Mouse (Mus musculus) hindbrain, embryonic 14.5 days (tissue): ENCODE results near the gene Acaa1b. TPM values are rescaled to one million over a fixed set of nuclear protein-coding genes. Genes with fewer than 3 reads are reported as not detected.

ENCODE experiments used
- ATAC-seq: fragments of 200-750 bp; cut with Nextera tagmentation; 2 replicates; pipeline ENCODE4 v1.8.0; 2017; ENCODE audit warnings: moderate number of reproducible peaks, mild to moderate bottlenecking, moderate TSS enrichment, moderate library complexity; ENCODE audit not compliant: low FRiP score
- DNase-seq: peaks from one replicate; pipeline ENCODE4 v3.0.0-alpha.2; 2015; ENCODE audit warnings: low spot score
- H3K27ac ChIP-seq: fragments of 300-500 bp; sonication (generic); 2 replicates; pipeline ENCODE4 v1.5.1; 2014; ENCODE audit warnings: mild to moderate bottlenecking, moderate library complexity
- H3K27me3 ChIP-seq: fragments of 300-500 bp; sonication (generic); 2 replicates; pipeline ENCODE4 v1.6.1; 2014; ENCODE audit warnings: mild to moderate bottlenecking, low read length, mixed read lengths; ENCODE audit not compliant: control insufficient read depth, insufficient read depth
- H3K36me3 ChIP-seq: fragments of 300-500 bp; sonication (generic); replicated peaks from 2 replicates; pipeline ENCODE4 v1.6.1; 2014; ENCODE audit not compliant: control insufficient read depth, insufficient read depth
- H3K4me1 ChIP-seq: fragments of 300-500 bp; sonication (generic); replicated peaks from 2 replicates; pipeline ENCODE4 v1.6.1; 2014; ENCODE audit warnings: antibody characterized with exemption, low read length, mixed read lengths; ENCODE audit not compliant: control insufficient read depth, insufficient read depth
- H3K4me2 ChIP-seq: fragments of 300-500 bp; sonication (generic); replicated peaks from 2 replicates; pipeline ENCODE4 v1.6.1; 2014; ENCODE audit warnings: mild to moderate bottlenecking, moderate library complexity
- H3K4me3 ChIP-seq: fragments of 300-500 bp; sonication (generic); replicated peaks from 2 replicates; pipeline ENCODE4 v1.5.1; 2014; ENCODE audit warnings: mild to moderate bottlenecking, low read length
- H3K9ac ChIP-seq: fragments of 300-500 bp; sonication (generic); 2 replicates; pipeline ENCODE4 v1.6.1; 2014
- H3K9me3 ChIP-seq: fragments of 300-500 bp; sonication (generic); 2 replicates; pipeline ENCODE4 v1.6.1; 2016; ENCODE audit warnings: low read length; ENCODE audit not compliant: control insufficient read depth
- WGBS: fragments of 180-500 bp; shearing (Covaris S2); extraction: QIAGEN DNeasy Blood & Tissue Kit; methylation state at CpG from one replicate; pipeline ENCODE4 v1.1.7; 2014; 5-methylcytosine and 5-hydroxymethylcytosine counted together
- polyA plus RNA-seq: library from polyadenylated mRNA; unstranded; fragments of >200 nt; fragmentation: Nextera tagmentation; extraction: Ambion mirVana; gene quantifications from 2 replicates; pipeline ENCODE4 v1.2.1, GENCODE M21; 2014

The Acaa1b gene
- polyA plus RNA-seq, 1 experiment from 2014 or later: 2.2 TPM

DNA sequence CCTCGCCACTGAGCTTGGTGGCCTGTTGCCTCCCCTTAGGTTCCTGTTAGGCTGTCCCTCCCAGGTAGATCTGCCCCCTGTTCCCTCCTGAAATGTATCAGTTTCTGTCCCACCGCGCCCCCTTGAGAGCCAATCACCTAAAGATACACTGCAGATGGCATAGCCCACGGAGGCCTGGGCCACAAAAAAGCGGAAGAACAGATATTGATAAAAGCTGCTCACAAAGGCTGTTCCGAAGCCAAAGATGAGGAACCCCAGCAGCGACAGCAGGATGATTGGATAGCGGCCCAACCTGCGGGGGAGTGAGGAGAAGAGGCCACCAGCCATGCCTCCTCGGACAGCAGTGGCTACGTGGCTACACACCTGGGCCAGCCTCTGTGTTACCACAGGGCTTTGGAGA lies 22.4 kb upstream of the Acaa1b start:
- H3K4me2 ChIP-seq: no peak overlapping the region
- ATAC-seq: no peak
- no peak overlapping the region for H3K27ac ChIP-seq
- no peak for DNase-seq
- H3K27me3 ChIP-seq: no peaks in the 10 kb centered on the region
- WGBS: 93% methylated on average over 11 of the region's 11 CpGs
- no peaks in the 10 kb centered on the region for H3K4me1 ChIP-seq
- no peaks in the 10 kb centered on the region for H3K36me3 ChIP-seq
- no peak overlapping the region for H3K4me3 ChIP-seq
- no peak overlapping the region for H3K9ac ChIP-seq
- no peaks in the 10 kb centered on the region for H3K9me3 ChIP-seq

DNA sequence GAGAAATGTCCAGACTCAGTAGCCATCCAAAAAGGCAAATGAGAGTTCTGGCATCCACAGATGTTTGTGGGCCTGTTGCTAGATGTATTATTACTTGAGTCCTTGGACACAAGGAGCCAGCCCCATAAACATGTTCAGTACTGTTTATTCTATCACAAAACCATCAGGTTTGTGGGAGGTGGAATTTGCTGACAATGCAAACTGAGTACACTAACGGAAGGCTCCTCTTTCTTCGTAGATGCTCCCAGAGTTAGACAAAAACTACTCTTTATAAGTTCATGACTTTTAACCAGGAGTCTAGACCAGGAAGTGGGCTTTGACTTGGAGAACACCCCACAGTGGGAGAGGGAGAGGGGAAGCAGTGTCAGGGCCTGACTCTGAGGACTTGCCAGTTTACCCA lies 10.7 kb upstream of the Acaa1b start:
- no peak overlapping the region for H3K4me2 ChIP-seq
- H3K9me3 ChIP-seq: no peaks in the 10 kb centered on the region
- H3K27ac ChIP-seq: no peak overlapping the region
- H3K4me1 ChIP-seq: no peaks in the 10 kb centered on the region
- ATAC-seq (no peak), DNase-seq (no peak)
- H3K36me3 ChIP-seq: no peaks in the 10 kb centered on the region
- H3K27me3 ChIP-seq: no peaks in the 10 kb centered on the region
- no peak overlapping the region for H3K4me3 ChIP-seq
- H3K9ac ChIP-seq: no peak overlapping the region
- WGBS: 93% methylated on average over 2 of the region's 2 CpGs

DNA sequence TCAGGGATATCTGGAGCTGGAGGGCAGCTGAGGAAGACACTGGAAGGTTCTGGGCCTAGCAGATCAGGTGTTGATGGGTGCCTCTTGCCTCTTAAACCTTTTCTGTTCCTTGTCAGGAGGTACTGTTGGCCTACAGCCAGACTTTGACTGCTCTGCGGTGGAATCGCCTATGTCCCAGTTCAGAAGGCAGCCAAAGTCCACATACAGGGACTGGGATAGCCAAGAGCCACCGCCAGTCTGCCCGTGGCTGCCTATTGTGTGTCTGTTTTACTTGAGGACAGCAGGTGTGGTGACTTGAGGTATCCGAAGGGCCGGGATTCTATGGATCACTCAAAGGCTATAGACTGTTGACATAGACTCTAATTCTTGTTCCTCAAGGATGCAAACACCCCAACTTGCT lies 8.7 kb upstream of the Acaa1b start:
- WGBS: 95% methylated on average over 6 of the region's 6 CpGs
- ATAC-seq (no peak), DNase-seq (no peak)
- no peaks in the 10 kb centered on the region for H3K9me3 ChIP-seq
- H3K27me3 ChIP-seq: no peaks in the 10 kb centered on the region
- H3K4me1 ChIP-seq: no peaks in the 10 kb centered on the region
- H3K4me3 ChIP-seq: no peak overlapping the region
- H3K36me3 ChIP-seq: no peaks in the 10 kb centered on the region
- H3K9ac ChIP-seq: no peak overlapping the region
- H3K27ac ChIP-seq: no peak overlapping the region
- no peak overlapping the region for H3K4me2 ChIP-seq

DNA sequence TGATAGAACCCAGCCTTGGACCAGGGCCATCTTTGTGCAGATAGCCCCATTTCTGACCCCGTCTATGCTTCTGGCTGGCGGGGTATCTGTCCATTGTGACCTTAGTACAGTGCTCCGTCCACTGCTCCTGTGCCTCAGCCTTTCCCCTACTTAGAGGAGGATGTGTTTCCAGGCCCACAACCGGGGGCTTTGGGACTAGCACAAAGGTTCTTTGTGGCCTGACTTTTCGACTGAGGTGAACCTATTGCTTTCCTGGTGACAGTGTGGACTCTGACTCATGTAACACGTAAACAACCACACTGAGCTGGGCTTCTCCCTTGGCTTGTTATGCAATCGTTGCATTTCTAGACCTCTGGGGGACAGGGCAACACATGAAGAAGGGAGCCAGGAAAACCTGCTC lies 7.8 kb upstream of the Acaa1b start:
- Histone ChIP-seq H3K4me3 (no peak overlapping the region), H3K27ac (no peak overlapping the region), H3K27me3 (no peaks in the 10 kb centered on the region), H3K9ac (no peak overlapping the region), H3K4me1 (no peaks in the 10 kb centered on the region), H3K36me3 (no peaks in the 10 kb centered on the region), H3K9me3 (no peaks in the 10 kb centered on the region), H3K4me2 (no peak overlapping the region)
- DNase-seq: no peak
- WGBS: 88% methylated on average over 7 of the region's 7 CpGs
- no peak for ATAC-seq

DNA sequence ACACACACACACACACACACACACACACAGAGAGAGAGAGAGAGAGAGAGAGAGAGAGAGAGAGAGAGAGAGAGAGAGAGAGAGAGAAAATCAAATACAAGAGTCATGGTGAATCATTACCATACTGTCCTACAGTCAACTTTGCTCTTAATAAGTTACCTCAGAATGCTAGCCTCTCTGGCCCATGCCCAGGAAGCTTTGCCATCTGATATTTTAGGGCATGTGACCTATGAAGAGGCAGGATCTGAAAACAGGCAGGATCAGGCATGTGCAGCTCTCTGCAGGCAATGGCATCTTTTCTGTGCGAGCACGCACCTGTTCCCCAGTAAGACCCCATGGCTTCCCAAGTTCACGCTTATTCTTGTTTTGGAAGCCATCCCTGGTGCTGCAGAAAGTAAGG lies 3.8 kb upstream of the Acaa1b start:
- H3K4me1 ChIP-seq: no peaks in the 10 kb centered on the region
- no peak overlapping the region for H3K4me3 ChIP-seq
- H3K4me2 ChIP-seq: no peak overlapping the region
- H3K27ac ChIP-seq: no peak overlapping the region
- ATAC-seq (no peak), DNase-seq (no peak)
- H3K9me3 ChIP-seq: no peaks in the 10 kb centered on the region
- WGBS: 89% methylated on average over 3 of the region's 3 CpGs
- peaks cover 6% of the 10 kb centered on the region for H3K27me3 ChIP-seq
- H3K36me3 ChIP-seq: no peaks in the 10 kb centered on the region
- no peak overlapping the region for H3K9ac ChIP-seq

DNA sequence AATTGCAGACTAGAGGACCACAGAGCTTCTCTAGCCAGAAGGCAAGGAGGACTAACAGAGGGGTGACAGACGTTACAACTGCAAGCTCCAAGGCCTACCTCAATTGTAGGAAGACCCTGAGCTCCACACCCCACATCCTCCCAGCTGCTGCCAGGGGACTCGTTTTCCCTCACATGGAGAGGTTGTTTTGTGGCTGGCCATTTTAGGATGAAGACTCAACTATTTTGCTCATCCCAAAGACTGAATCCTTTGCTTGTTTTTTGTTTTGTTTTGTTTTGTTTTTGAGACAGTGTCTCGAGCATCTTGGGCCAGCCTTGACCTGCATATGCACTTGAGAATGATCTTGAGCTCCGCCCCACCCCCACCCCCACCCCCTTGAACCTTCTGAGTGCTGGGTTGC lies 2.0 kb upstream of the Acaa1b start, which contains the start of gene Gm47289:
Gm47289 (plus strand) TSS at position 301 of the 400 bp plus-strand sequence.
- 70% methylated on average over 4 of the region's 4 CpGs for WGBS

GRCm38 (mm10) chr9:119155826-119156225 lies 1.1 kb downstream of the Acaa1b start:
- 0 out of 2 replicates have a peak, but pooled peaks have one; percentile 7 for ATAC-seq
- peak overlapping the region; percentile 60; the same call in 1 of the 2 replicates for H3K4me2 ChIP-seq
- 54% methylated on average over 7 of the region's 7 CpGs for WGBS

More for the DNA sequence above, 2.0 kb upstream of the Acaa1b start, which contains the start of gene Gm47289:
- Histone ChIP-seq H3K9me3 (no peaks in the 10 kb centered on the region), H3K4me2 (no peak within 1 kb of the TSS), H3K27me3 (peaks cover 10% of the 10 kb centered on the region), H3K4me1 (no peaks in the 10 kb centered on the region), H3K36me3 (no peaks in the 10 kb centered on the region), H3K4me3 (no peak within 1 kb of the TSS), H3K9ac (no peak within 1 kb of the TSS), H3K27ac (no peak within 1 kb of the TSS)
- ATAC-seq (no peak), DNase-seq (no peak)

DNA sequence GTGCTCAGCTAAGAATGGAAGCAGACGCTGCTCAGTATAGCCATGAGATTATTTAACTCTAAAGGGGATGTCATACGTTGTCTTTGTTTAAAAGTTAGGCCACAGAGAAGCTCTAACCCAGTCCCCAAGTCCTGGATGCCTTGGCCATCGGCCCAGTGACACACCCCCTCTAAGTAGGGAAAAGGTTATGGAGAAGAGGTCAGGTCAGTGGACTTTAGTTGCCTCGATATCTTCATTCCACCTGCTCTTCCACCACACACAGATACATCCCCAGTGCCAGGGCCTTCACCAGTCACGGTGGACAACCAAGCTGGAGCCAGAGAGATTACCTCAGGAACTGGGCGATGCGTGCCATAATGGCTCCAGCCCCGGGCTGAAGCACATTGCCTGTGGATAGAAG lies 1.5 kb downstream of the Acaa1b start:
- H3K27me3 ChIP-seq: peaks cover 10% of the 10 kb centered on the region
- no peak overlapping the region for H3K9ac ChIP-seq
- no peaks in the 10 kb centered on the region for H3K9me3 ChIP-seq
- no peaks in the 10 kb centered on the region for H3K4me1 ChIP-seq
- no peak overlapping the region for H3K27ac ChIP-seq
- no peaks in the 10 kb centered on the region for H3K36me3 ChIP-seq
- ATAC-seq (no peak), DNase-seq (no peak)
- no peak overlapping the region for H3K4me2 ChIP-seq
- whole genome bisulfite sequencing: 83% methylated on average over 8 of the region's 8 CpGs
- H3K4me3 ChIP-seq: no peak overlapping the region

More at GRCm38 (mm10) chr9:119155826-119156225, 1.1 kb downstream of the Acaa1b start:
- no peak for DNase-seq
- Histone ChIP-seq H3K9me3 (no peaks in the 10 kb centered on the region), H3K27me3 (peaks cover 10% of the 10 kb centered on the region), H3K9ac (no peak overlapping the region), H3K27ac (no peak overlapping the region), H3K4me3 (peak overlapping the region; percentile 47; the same call in 1 of the 2 replicates), H3K36me3 (no peaks in the 10 kb centered on the region), H3K4me1 (no peaks in the 10 kb centered on the region)

DNA sequence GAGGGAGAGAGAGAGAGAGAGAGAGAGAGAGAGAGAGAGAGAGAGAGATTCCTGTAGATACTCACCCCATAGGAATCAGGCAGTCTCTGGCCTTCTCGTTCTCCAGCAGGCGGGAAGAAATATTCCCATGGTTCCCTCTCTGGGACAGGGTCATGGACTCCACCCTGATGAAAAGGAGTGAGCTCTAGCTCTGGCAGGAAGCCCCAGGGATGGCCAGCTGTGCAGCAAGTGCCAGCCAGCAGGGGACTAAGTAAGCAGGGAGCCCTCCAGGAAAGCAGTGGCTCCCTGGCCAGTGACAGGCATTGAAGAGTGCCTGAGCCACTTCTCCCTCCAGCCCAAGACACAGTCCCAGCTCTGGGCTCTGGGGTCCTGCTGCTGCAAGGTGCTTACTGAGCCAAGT lies 5.1 kb downstream of the Acaa1b start:
- WGBS: 45% methylated on average over 2 of the region's 2 CpGs

DNA sequence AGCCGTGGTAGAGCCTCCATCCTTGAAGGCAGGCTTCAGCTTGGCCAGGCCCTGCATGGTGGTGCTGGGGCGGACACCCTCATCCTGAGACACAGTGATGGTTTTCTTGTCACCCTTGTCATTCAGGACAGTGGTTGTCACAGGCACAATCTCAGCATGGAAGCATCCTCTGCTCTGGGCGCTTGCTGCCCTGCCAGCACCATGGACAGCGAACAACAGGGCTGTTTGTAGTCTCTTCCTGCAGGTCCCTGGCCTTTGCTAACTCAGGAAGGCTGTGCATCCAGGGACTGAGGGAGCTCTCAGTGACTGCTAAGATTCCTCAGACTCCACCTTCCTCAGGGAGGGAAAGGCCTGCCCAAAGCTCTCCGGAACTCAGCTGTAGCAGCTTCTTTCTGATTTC lies 7.3 kb downstream of the Acaa1b start:
- peak; percentile 36 for DNase-seq
- no peak overlapping the region for H3K27ac ChIP-seq
- no peaks in the 10 kb centered on the region for H3K27me3 ChIP-seq
- H3K9ac ChIP-seq: no peak overlapping the region
- ATAC-seq: no peak
- no peaks in the 10 kb centered on the region for H3K4me1 ChIP-seq
- no peak overlapping the region for H3K4me3 ChIP-seq
- no peaks in the 10 kb centered on the region for H3K36me3 ChIP-seq
- no peak overlapping the region for H3K4me2 ChIP-seq
- WGBS: 35% methylated on average over 5 of the region's 5 CpGs
- H3K9me3 ChIP-seq: no peaks in the 10 kb centered on the region

More for the DNA sequence above, 5.1 kb downstream of the Acaa1b start:
- ATAC-seq (no peak), DNase-seq (no peak)
- no peaks in the 10 kb centered on the region for H3K4me1 ChIP-seq
- H3K4me2 ChIP-seq: no peak overlapping the region
- H3K9me3 ChIP-seq: no peaks in the 10 kb centered on the region
- H3K9ac ChIP-seq: no peak overlapping the region
- H3K4me3 ChIP-seq: no peak overlapping the region
- H3K36me3 ChIP-seq: no peaks in the 10 kb centered on the region
- no peak overlapping the region for H3K27ac ChIP-seq
- H3K27me3 ChIP-seq: peaks cover 10% of the 10 kb centered on the region
